Mouse (Mus musculus) erythroblast, embryonic 14.5 days (primary cell): ENCODE results near the gene Pllp. TPM values are rescaled to one million over a fixed set of nuclear protein-coding genes. Genes with fewer than 3 reads are reported as not detected.

Experiments
- H3K27me3 ChIP-seq: 2 replicates; pipeline ENCODE4 v1.6.1; 2012; ENCODE audit warnings: inconsistent platforms; ENCODE audit not compliant: control insufficient read depth
- H3K36me3 ChIP-seq: 2 replicates; pipeline ENCODE4 v1.6.1; 2012; ENCODE audit warnings: mild to moderate bottlenecking, inconsistent platforms; ENCODE audit not compliant: control insufficient read depth
- H3K4me1 ChIP-seq: 2 replicates; pipeline ENCODE4 v1.6.1; 2012; ENCODE audit warnings: inconsistent platforms; ENCODE audit not compliant: control insufficient read depth
- H3K4me3 ChIP-seq: replicated peaks from 2 replicates; pipeline ENCODE3; 2012; ENCODE audit warnings: moderate library complexity, mild to moderate bottlenecking, inconsistent platforms
- H3K9me3 ChIP-seq: 2 replicates; pipeline ENCODE4 v1.6.1; 2012; ENCODE audit warnings: low read length, inconsistent platforms, mixed read lengths; ENCODE audit not compliant: control insufficient read depth
- GATA1 ChIP-seq: IDR thresholded peaks from 2 replicates; pipeline ENCODE4 v1.6.1; 2012; ENCODE audit warnings: low read length, inconsistent platforms, mixed read lengths
- TAL1 ChIP-seq: IDR thresholded peaks from 3 replicates; pipeline ENCODE4 v1.6.1; 2012; ENCODE audit warnings: low read length, inconsistent platforms, mixed read lengths
- polyA plus RNA-seq: library from polyadenylated mRNA; stranded (reverse); fragments of >175 nt; gene quantifications from 2 replicates; pipeline ENCODE4 v1.2.3, GENCODE M21; 2012

The Pllp gene
- polyA plus RNA-seq, 1 experiment = not detected

GRCm38 (mm10) chr8:94696566-94696965 lies 488 bp upstream of the Pllp start:
- Histone ChIP-seq H3K9me3 (peaks cover 2% of the 10 kb centered on the region; the same call in 1 of the 2 replicates), H3K27me3 (peaks cover 73% of the 10 kb centered on the region), H3K4me3 (no peak overlapping the region), H3K36me3 (no peaks in the 10 kb centered on the region), H3K4me1 (peaks cover 8% of the 10 kb centered on the region)
- TF ChIP-seq GATA1 (no peak), TAL1 (no peak)

GRCm38 (mm10) chr8:94695341-94695993 lies 611 bp downstream of the Pllp start:
- H3K27me3 ChIP-seq = peaks cover 73% of the 10 kb centered on the region
- no peak for TF ChIP-seq TAL1
- no peak for TF ChIP-seq GATA1

GRCm38 (mm10) chr8:94694701-94695100 lies 1.4 kb downstream of the Pllp start:
- no peaks in the 10 kb centered on the region for H3K36me3 ChIP-seq
- H3K4me3 ChIP-seq = no peak overlapping the region
- peaks cover 2% of the 10 kb centered on the region; the same call in 1 of the 2 replicates for H3K9me3 ChIP-seq
- peaks cover 71% of the 10 kb centered on the region for H3K27me3 ChIP-seq
- TF ChIP-seq TAL1 (no peak), GATA1 (no peak)
- peaks cover 8% of the 10 kb centered on the region for H3K4me1 ChIP-seq

More at GRCm38 (mm10) chr8:94695341-94695993, 611 bp downstream of the Pllp start:
- H3K4me3 ChIP-seq = peak overlapping the region; percentile 46
- peaks cover 2% of the 10 kb centered on the region; the same call in 1 of the 2 replicates for H3K9me3 ChIP-seq
- H3K4me1 ChIP-seq = peaks cover 8% of the 10 kb centered on the region
- no peaks in the 10 kb centered on the region for H3K36me3 ChIP-seq

- H3K4me3 ChIP-seq = no peak overlapping the region
- peaks cover 3% of the 10 kb centered on the region; the same call in 1 of the 2 replicates for H3K4me1 ChIP-seq
- H3K9me3 ChIP-seq = no peaks in the 10 kb centered on the region
- TF ChIP-seq TAL1 (no peak), GATA1 (no peak)
- no peaks in the 10 kb centered on the region for H3K36me3 ChIP-seq
- peaks cover 3% of the 10 kb centered on the region; the same call in 1 of the 2 replicates for H3K27me3 ChIP-seq
Observed at GRCm38 (mm10) chr8:94685953-94686352, 10.1 kb downstream of the Pllp start.

GRCm38 (mm10) chr8:94684287-94684686 lies 11.8 kb downstream of the Pllp start:
- peaks cover 8% of the 10 kb centered on the region for H3K9me3 ChIP-seq
- no peaks in the 10 kb centered on the region for H3K36me3 ChIP-seq
- H3K4me3 ChIP-seq = no peak overlapping the region
- no peak for TF ChIP-seq TAL1
- H3K4me1 ChIP-seq = peaks cover 3% of the 10 kb centered on the region; the same call in 1 of the 2 replicates
- H3K27me3 ChIP-seq = peaks cover 3% of the 10 kb centered on the region; the same call in 1 of the 2 replicates

- H3K4me3 ChIP-seq = no peak overlapping the region
- TF ChIP-seq GATA1 (no peak), TAL1 (no peak)
- H3K9me3 ChIP-seq = peaks cover 8% of the 10 kb centered on the region
- peaks cover 3% of the 10 kb centered on the region; the same call in 1 of the 2 replicates for H3K4me1 ChIP-seq
- peaks cover 3% of the 10 kb centered on the region; the same call in 1 of the 2 replicates for H3K27me3 ChIP-seq
- no peaks in the 10 kb centered on the region for H3K36me3 ChIP-seq
Observed at GRCm38 (mm10) chr8:94682732-94683524, 13.2 kb downstream of the Pllp start.

- H3K36me3 ChIP-seq = no peaks in the 10 kb centered on the region
- H3K27me3 ChIP-seq = 0 out of 2 replicates have a peak, but pooled peaks cover 3% of the 10 kb centered on the region
- peaks cover 3% of the 10 kb centered on the region; the same call in 1 of the 2 replicates for H3K4me1 ChIP-seq
- peaks cover 8% of the 10 kb centered on the region for H3K9me3 ChIP-seq
- TF ChIP-seq TAL1 (no peak), GATA1 (no peak)
- H3K4me3 ChIP-seq = no peak overlapping the region
Observed at GRCm38 (mm10) chr8:94680414-94680813, 15.7 kb downstream of the Pllp start.

GRCm38 (mm10) chr8:94678582-94678981 lies 17.5 kb downstream of the Pllp start:
- peaks cover 11% of the 10 kb centered on the region for H3K36me3 ChIP-seq
- H3K27me3 ChIP-seq = 0 out of 2 replicates have a peak, but pooled peaks cover 3% of the 10 kb centered on the region
- no peak overlapping the region for H3K4me3 ChIP-seq
- H3K9me3 ChIP-seq = peaks cover 8% of the 10 kb centered on the region
- TF ChIP-seq GATA1 (no peak), TAL1 (no peak)
- H3K4me1 ChIP-seq = peaks cover 3% of the 10 kb centered on the region; the same call in 1 of the 2 replicates

- no peaks in the 10 kb centered on the region for H3K4me1 ChIP-seq
- H3K27me3 ChIP-seq = no peaks in the 10 kb centered on the region
- no peak overlapping the region for H3K4me3 ChIP-seq
- peaks cover 36% of the 10 kb centered on the region for H3K36me3 ChIP-seq
- H3K9me3 ChIP-seq = peaks cover 8% of the 10 kb centered on the region
- TF ChIP-seq GATA1 (no peak), TAL1 (no peak)
Observed at GRCm38 (mm10) chr8:94675923-94676322, 20.2 kb downstream of the Pllp start.
